Mouse (Mus musculus) regulatory T cell (primary cell): ENCODE measurements at regions not wholly inside any gene's neighbourhood (a gene's known extent, or its start where the extent isn't known, plus 50 kb on each side); places are given as distances from the start of the nearest gene placed in this dataset.
"Not testable (repeated sequence)": the region's sequence is repeated elsewhere in the genome, so short reads cannot be mapped to it uniquely, and the experiment has no call there.

Source experiments
- in situ Hi-C: fragments of 300-600 bp; cut with MboI, MseI; formaldehyde crosslinking; loops from one replicate; pipeline ENCODE4 v1.15.1; 2025; ENCODE audit warnings: high pct_unique_total_duplicates

- in situ Hi-C loops, result no loop called here
These were observed 358.5 kb upstream of the Pfkp start for GRCm38 (mm10) chr13:7007091-7007490.

- in situ Hi-C loops, result not testable (repeated sequence)
These were observed 350.1 kb upstream of the Pfkp start for GRCm38 (mm10) chr13:6998508-6999278.

GRCm38 (mm10) chr13:6998094-6998493, 349.5 kb upstream of the Pfkp start:
- in situ Hi-C loops, result no loop called here

- in situ Hi-C loops, result no loop called here
These were observed 343.9 kb upstream of the Pfkp start for GRCm38 (mm10) chr13:6992323-6992994.

GRCm38 (mm10) chr13:6991714-6992113, 343.1 kb upstream of the Pfkp start:
- in situ Hi-C loops, result no loop called here

- in situ Hi-C loops, result no loop called here
These were observed 336.7 kb upstream of the Pfkp start for GRCm38 (mm10) chr13:6985012-6985996.

- in situ Hi-C loops, result no loop called here
These were observed 307.1 kb upstream of the Pfkp start for GRCm38 (mm10) chr13:6955713-6956112.

GRCm38 (mm10) chr13:6924136-6924535, 275.6 kb upstream of the Pfkp start:
- in situ Hi-C loops, result no loop called here

GRCm38 (mm10) chr13:6922357-6922721, 273.8 kb upstream of the Pfkp start:
- in situ Hi-C loops, result no loop called here

GRCm38 (mm10) chr13:6921691-6922356, 273.2 kb upstream of the Pfkp start:
- in situ Hi-C loops, result no loop called here

- in situ Hi-C loops, result no loop called here
These were observed 257.4 kb upstream of the Pfkp start for GRCm38 (mm10) chr13:6906000-6906399.

GRCm38 (mm10) chr13:6901682-6902081, 253.1 kb upstream of the Pfkp start:
- in situ Hi-C loops, result no loop called here

GRCm38 (mm10) chr13:6897666-6898065, 249.1 kb upstream of the Pfkp start:
- in situ Hi-C loops, result no loop called here

GRCm38 (mm10) chr13:6891458-6892076, 243.0 kb upstream of the Pfkp start:
- in situ Hi-C loops, result no loop called here

GRCm38 (mm10) chr13:6889446-6889845, 240.9 kb upstream of the Pfkp start:
- in situ Hi-C loops, result not testable (repeated sequence)

- in situ Hi-C loops, result no loop called here
These were observed 239.8 kb upstream of the Pfkp start for GRCm38 (mm10) chr13:6888381-6888780.

- in situ Hi-C loops, result no loop called here
These were observed 228.7 kb upstream of the Pfkp start for GRCm38 (mm10) chr13:6877018-6877901.

GRCm38 (mm10) chr13:6862186-6862585, 213.6 kb upstream of the Pfkp start:
- in situ Hi-C loops, result no loop called here

- in situ Hi-C loops, result no loop called here
These were observed 211.0 kb upstream of the Pfkp start for GRCm38 (mm10) chr13:6859551-6859950.
